Mouse (Mus musculus) adrenal gland, postnatal 36 days (tissue): ENCODE data around the gene Rtf2. TPM values are rescaled to one million over a fixed set of nuclear protein-coding genes. Genes with fewer than 3 reads are reported as not detected.

Source experiments
- DNase-seq, 2 experiments: peaks; one replicate each; pipeline ENCODE4 v3.0.0; 2021; ENCODE audit warnings: mixed read lengths in 1 of 2
- total RNA-seq, 2 experiments: library from RNA; stranded (reverse); gene quantifications; 2 replicates each; pipeline ENCODE4 v1.2.3; 2021

Rtf2 gene
- total RNA-seq, 2 experiments from 2014 or later: 76.2 to 86.3 TPM

DNA sequence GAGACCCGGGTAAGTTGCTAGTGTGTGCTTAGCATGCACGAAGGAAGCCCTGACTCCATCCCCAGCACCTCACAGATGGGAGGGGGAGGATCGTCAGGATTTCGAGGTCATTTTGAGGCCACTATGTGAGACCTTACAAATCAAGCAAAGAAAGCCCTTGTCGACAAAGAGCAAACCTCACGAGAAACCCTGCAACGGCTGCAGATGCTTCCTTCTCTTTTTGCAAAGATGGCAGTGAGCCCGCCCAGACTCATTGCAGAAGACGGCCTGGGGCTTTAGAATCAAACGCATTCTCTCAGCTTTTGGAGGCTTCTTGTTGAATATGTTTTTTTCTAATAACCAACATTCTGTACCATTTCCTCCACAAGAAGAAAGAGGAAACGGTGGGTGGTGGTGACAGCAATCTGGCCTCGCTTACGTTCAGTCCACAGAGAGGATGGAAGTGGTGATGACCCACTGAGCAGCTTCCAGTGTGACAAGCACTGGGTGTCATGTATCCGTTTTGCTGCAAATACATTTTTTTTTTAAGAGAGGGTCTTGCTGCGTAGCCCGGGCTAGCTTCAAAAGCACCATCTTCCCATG, 2.9 kb upstream of the Rtf2 start:
- no peak for DNase-seq

DNA sequence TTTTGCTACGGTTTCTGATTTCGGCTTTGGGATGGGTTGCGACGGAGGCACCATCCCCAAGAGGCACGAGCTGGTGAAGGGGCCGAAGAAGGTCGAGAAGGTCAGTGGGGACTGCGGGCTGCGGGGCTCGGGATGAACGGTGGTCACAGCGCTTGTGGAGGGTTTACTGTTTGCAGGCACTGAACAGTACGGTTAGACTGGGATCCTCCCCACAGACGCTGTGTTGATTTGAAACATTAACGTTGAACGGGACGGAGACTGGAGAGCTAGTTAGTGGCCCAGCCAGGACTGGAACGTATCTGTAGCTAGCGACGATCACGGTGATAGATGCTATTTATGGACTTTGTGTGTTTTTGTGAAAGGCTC, 267 bp downstream of the Rtf2 start:
- no peak for DNase-seq

DNA sequence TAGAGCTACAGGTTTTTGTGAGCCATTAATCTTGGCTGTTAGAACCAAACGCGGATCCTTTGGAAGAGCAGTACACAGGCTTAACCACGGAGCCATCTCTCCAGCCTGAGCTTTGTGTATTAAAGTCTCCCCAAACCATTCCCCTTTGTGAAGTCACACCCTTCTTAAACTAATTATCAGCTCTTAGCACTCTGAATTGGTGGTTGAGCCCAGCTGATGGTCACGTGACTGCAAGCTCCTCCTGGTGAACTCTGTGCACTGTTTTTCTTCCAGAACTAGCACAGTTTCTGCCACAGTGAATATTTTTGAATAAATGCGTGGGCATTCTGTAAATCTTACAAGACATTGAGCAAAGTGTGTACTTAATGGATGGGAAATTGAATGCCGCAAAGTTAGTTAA, 820 bp downstream of the Rtf2 start:
- peak in 1 of 2 experiments; percentile 35 for DNase-seq

DNA sequence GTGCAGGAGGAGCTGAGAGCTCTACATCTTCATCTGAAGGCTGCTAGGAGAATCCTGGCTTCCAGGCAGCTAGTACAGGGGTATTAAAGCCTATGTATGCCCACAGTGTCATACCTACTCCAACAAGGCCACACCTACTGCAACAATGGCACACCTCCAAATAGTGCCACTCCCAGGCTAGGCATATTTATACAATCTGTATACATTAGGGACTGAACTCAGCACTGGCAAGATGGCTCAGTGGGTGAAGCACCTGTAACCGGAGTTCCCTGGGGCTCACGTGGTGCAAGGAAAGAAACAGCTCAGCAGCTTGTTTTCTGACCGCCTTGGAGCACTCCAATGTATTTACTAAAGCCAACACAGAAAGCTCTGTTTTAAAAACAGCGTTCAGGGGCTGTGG, 5.3 kb downstream of the Rtf2 start:
- no peak for DNase-seq

DNA sequence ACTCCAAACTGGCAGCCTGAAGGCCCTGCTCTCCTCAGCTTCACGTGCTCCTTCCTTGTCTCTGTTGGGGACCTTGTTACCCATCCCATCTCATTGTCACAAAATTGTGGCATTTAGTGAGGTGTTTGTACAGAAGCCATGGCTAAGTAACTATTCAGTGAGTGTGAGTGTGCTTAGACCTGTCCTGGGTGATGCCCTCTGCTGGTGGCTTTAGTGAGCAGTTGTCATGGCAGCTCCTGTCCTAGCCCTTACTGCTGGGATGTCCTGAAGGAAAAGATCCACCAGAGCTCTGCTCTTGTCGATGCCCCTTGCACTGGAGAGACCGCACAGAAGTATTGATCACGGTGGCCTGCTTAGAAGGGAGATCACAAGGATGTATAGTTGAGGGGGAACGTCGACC, 7.0 kb downstream of the Rtf2 start:
- peak; percentile 26 to 28 for DNase-seq

DNA sequence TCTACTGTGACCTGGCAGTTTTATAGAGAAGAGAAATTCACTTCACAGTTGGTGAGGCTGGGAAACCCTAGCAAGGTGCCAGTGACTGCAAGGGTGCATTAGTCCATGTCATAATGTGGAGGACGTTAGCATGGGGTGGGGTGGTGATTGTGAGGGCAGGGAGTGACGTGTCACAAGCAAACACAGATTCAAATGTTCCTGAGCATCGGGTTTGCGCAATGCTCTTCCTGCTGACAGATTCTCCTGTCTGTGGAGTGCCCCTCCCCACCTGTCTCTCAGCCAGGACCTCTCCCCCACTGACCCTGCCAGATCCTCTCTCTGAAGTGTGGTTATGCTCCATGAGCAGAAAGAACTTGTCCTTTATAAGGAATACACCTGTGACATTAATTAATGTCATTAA, 8.0 kb downstream of the Rtf2 start:
- no peak for DNase-seq

DNA sequence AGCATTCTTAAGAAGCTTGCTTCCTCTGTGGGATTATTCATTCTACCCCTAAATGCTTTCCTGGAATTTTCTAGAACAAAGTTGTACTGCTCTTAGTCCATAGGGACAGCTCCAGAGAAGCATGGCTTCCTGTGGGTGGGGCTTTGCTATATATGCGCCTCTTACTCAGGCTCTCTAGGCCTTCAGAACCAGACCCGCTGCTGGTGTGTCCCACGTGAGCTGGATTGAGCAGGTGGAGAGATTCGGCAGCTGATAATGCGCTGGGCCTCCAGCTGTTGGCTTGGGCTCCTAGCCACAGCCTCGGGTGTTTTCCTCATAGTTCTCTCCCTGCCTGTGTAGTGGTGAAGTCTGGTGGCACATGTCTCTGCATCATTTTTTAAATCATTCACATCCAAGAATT, 10.3 kb downstream of the Rtf2 start:
- DNase-seq: no peak

DNA sequence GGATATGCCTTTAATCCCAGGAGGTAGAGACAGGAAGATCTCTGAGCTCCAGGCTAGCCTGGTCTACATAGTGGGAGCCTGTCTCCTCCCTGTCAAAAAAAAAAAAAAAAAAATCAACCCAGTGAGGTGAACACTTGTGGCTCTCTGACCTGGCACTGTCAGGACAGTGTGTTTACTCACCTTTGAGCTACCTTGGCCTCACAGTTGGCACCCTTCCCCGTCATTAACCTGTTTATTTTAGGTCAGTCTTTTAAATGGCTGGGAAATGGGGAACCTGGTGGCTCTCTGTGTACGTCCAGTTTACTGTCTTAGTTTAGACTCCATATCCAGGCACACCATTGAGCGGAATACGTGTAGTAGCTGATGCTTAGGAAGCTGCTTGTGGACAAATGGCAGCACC, 11.7 kb downstream of the Rtf2 start:
- no peak for DNase-seq

DNA sequence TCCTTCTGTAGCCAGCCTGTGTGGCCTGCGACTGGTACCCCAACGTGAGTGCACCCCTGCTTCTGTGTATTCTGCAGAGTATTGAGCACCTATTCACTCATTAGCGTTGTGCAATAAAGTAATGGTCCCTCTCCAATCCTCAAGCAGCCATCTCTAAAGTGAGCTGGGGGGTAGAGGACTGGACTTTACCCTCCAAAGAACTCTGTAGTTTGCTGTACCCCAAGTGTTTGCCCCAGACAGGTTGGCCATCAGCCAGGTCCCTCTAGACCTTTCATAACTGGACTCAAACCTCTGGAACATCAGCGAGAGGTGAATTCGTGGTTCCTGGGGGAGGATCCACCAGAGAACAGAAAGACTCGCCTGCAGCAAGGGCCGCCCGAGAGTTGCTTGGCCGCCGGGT, 12.1 kb downstream of the Rtf2 start:
- DNase-seq: no peak

DNA sequence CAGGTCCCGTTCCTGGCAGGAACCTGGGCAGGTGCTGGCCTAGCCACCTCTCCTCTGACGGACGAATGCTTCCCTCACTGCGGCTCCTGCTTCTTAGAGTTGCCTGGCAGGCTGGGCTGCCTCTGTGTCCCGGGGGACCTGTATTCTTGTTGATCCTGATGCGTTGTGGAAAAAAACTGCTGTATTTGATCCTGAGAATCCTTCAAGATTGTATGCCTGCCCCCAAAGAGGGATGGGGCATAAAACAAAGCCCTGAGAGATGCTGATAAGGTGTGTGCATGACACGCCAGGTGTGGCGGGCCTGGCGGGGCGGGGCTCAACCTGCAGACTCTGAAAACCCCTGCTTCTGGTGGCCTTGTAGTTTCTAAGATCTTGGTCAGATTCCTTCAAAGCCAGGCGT, 18.1 kb downstream of the Rtf2 start, which contains the start of gene Gcnt7:
Gene Gcnt7, minus strand, starts transcription at position 101 of the 400 bp plus-strand sequence.
- DNase-seq: no peak

DNA sequence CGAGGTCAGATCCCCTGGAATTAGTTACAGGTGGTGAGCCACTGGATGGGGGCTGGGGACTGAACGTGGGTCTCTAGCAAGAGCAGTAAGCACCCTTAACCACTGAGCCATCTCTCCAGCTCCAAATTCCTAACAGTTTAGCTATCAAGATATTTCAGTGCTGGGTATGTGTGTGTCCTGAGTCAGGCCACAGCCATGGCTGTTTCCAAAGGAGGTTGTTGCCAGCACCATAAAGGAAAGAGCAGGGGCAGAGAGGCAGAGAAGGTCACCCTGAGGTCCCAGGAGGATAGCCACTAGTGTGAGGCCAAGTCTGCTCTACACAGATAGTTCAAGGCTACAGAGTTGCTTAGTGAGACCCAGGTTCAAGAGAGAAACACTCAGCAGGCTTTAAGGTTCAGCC, 20.3 kb downstream of the Rtf2 start:
- peak in 1 of 2 experiments; percentile 31 for DNase-seq

DNA sequence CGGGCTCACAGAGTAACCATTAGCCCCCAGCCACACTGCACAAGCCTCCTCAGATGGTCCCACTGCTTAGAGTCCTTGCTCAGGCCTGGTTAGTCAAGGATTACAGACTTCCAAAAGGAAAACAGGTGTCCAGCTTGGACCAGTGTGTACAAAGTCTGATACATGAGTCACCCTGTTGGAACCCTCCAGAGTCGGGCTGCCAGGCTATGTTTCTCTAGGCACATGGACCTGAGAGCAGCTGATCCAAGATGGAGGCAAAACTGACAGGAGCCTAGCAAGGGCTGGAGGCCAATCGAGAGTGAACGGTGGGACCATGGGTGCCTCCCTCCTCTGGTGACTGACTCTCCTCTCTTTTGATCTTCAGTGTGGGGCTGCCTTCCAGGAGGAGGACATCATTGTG, 22.5 kb downstream of the Rtf2 start:
- no peak for DNase-seq

DNA sequence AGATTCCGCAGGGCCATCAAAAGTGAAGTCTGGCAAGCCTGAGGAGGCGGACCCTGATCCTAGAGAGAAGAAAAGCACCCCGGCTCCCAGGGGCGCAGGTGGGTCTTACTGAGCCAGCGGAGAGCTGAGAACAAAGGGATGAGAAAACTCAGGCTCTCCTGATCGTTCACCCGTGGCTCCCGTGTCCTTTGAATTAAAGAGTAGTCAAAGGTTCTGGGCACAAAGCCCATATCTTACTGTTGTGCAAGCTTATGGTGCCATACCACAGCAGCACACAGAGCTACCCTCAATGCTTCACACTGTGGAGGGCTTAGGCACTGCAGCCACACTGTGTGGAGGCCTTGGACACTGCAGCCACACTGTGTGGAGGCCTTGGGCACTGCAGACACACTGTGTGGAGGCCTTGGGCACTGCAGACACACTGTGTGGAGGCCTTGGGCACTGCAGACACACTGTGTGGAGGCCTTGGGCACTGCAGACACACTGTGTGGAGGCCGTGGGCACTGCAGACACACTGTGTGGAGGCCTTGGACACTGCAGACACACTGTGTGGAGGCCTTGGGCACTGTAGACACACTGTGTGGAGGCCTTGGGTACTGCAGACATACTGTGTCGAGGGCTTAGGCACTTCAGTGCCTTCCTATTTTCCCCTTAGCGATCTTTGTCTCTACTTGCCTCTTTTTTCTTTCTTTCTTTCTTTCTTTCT, 26.2 kb downstream of the Rtf2 start:
- DNase-seq: peak; percentile 55 to 57

DNA sequence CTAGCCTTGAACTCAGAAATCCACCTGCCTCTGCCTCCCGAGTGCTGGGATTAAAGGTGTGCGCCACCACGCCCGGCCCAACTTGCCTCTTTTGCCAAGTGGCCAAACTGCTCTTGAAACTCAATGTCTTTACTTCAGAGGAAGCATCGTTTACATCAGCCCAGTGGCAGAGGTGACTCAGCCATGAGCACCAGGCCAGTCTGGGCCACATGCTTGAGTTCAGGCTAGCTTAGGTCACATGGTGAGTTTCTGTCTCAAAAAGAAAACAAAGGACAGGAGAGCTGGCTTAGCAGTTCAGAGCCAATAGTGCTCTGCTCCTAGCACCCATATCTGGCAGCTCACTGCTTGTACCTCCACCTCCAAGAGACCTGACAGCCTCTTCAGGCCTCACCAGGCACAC, 26.9 kb downstream of the Rtf2 start:
- peak; percentile 18 to 60 for DNase-seq

DNA sequence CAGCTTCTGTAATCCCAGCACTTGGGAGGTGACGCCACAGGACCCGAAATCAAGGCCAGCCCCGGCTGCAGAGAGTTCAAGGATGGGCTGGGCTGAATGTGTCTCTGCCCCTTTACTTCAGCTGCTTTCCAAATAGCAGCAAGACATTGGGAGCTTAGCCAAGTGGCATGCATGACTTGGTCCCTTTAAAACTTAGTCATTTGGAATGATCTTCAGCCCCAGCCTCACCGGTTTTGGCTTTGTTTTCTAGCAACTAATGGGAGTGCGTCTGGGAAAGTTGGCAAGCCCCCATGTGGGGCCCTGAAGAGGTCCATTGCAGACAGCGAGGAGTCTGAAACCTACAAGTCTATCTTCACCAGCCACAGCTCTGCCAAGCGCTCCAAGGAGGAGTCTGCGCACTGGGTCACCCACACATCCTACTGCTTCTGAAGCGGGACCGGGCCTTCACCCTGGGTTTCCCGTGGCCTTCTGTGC, 28.0 kb downstream of the Rtf2 start:
- DNase-seq: peak; percentile 81 to 82

DNA sequence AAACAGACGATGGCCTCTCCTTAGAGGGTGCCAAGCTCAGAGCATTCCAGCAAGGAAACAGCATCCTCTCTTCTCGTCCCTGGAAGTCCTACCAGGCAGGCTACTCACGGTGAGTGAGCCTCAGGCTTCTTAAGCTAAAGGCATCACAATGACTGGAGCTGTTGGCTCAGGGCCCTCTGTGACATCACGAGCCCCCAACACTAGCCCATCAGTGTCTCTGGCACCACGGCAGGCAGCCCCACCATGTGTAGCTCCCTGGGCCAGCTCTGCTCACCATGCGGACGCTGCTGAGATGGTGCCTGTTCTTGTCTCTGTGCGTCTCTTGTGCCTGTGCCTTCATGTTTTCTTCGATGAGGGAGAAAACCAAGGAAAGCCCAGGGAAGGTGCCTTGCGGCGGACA, 32.0 kb downstream of the Rtf2 start, which contains the start of gene Fam209:
Gene Fam209, plus strand, starts transcription at position 203 of the 400 bp plus-strand sequence.
- DNase-seq: no peak

DNA sequence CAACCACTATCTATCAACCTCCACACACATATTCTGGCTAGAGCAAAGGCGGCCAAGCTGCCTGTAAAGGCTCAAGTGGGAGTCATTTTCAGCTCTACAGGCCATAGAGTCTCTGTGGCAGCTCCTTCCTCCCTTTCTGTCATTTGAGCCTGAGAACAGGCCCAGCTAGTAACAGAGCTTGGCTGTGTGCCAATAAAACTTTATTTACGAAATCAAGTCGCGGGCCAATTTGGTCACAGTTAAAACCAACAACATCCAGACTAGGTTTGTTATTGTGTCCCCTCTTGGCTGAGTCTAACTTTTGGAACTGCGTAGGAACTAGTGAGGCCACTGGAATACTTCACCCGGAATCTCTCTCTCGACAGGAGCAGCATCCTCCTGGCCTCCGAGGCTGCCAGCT, 33.2 kb downstream of the Rtf2 start:
- DNase-seq: no peak

DNA sequence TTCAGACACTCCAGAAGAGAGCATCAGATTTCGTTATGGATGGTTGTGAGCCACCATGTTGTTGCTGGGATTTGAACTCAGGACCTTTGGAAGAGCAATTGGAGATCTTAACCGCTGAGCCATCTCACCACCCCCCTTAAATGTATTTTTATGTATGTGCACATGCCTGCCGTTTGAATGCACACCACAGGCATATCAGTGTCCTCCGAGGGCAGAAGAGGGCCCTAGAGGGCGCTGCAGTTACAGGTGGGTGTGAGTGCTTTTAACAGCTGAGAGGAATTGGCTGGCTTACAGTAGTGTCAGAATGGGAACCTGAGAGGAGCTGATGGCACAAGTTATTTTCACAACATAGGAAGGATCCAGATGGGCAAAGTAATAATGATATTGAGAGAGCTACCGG, 34.6 kb downstream of the Rtf2 start:
- DNase-seq: peak; percentile 37 to 54

DNA sequence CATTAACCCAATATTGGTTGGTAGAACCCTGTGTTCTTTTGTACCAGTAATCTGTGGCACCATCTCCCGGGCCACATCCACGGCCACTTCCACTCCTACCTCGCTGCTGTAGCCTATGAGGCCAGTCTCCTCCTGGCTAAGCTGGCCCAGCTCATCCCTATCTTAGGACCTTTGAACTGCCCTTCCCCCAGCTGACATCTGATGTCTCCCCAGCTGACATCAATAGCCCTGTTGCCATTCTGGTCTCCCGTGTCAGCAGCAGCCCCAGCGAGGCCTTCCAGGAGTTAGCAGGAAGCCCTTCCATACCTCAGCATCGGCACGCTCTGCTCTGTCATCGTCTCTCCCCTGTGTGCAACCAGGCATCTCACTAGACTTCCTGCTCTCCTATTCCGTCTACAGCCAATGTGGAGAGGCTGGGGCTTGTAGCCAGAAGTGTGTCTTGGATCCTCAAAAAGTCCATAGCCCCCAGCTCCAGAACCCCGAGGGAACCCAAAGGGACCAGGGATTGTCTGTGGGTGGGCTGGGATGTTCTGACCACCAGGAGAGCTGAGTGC, 36.4 kb downstream of the Rtf2 start:
- no peak for DNase-seq

DNA sequence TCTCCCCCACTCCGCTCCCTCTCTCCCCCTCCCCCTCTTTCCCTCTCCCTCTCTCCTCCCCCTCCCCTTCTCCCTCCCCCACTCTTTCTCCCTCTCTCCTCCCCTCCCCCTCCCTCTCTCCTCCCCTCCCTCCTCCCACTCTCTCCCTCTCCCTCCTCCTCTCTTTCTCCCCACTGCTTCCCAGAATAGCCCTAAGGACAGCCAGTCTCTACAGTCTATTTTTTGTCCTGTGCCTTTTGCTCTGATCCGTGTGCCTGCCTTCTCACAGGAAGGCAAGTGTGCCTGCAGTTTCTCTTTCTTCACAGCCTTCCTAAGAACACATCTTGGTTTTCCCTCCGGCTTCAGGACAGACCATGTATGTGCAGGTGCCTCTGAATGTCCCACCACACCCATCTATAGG, 37.0 kb downstream of the Rtf2 start:
- no peak for DNase-seq

DNA sequence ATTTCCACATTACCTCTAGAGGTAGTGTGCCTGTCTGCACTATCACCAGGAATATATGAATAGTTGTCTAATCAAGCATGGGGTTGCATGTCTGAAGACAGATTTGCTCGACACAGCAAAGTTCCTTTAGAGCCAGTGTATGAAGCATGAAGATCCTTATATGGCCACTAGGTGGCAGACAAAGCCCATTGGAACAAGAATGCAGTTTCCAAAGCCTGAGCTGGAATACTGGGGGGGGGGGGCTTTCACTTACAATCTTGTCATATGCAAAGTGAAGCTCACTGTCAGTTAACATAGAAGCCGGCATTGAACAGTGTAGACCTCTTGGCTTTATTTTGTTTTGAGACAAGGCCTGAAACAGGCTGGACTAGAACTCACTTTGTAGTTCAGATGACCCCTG, 37.5 kb downstream of the Rtf2 start:
- DNase-seq: peak in 1 of 2 experiments; percentile 48

DNA sequence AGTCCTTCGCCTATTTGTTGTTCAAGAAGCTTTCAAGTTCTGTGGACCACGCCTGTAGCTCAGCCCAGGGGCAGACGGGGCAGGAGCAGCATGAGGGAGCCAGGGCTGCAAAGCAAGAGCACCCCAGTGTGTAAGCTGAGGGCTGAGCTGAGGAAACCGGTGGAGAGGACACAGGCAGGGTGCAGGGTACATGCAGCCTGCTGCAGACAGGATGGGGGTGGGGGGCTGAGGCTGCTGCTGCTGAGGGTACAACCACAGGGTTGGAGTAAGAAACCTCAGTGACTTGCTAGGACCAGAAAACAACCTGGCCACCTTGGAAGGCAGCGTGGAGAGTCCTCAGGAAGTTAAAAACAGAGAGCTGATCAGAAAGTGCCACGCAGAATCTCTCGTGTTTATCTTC, 39.9 kb downstream of the Rtf2 start:
- no peak for DNase-seq

DNA sequence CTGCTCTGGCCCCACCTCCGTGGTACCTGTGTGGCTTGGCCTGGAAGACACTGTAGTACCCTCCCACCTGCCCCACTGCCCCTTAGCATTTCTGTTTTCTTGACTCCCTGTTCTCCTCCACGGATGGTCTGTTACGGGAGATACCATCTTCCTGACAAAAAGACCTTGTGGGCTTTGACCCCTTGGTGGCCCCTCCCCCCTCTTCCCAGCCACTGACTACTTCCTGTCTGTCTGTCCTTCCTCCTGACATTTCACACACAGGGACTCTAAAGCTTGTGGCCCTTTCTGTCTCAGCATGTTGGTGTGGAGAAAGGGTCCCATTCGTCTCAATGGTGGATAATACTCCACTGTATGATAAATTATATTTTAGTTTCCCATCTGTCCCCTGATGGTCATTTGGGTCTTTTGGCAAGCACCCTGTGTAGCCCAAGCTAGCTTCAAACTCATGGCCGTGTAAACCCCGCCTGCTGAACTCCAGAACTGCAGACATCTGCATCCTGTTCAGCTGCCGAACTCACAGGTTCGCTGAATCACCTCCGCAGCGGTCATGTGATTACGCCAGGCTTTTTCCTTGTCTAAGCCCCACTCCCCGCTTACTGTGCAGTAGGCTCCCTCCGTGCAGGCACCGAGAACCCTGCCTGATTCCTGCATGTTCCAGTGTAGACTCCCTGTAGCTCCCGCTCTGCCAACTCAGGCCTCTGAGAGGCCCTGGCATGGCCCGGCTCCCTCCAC, 41.5 kb downstream of the Rtf2 start:
- no peak for DNase-seq
